Mouse (Mus musculus) liver, adult 2 months (tissue): ENCODE measurements around the gene Apoe.

ENCODE experiments used
- CTCF ChIP-seq: fragments of 200-500 bp; IDR thresholded peaks from 2 replicates; pipeline ENCODE4 v1.5.1; 2011; ENCODE audit warnings: low read depth, low read length, control low read depth
- POLR2A ChIP-seq: fragments of 200-500 bp; IDR thresholded peaks from 2 replicates; pipeline ENCODE4 v1.6.1; 2011; ENCODE audit warnings: low read length, control low read depth; ENCODE audit not compliant: insufficient read depth; ENCODE audit errors: extremely low read depth

DNA sequence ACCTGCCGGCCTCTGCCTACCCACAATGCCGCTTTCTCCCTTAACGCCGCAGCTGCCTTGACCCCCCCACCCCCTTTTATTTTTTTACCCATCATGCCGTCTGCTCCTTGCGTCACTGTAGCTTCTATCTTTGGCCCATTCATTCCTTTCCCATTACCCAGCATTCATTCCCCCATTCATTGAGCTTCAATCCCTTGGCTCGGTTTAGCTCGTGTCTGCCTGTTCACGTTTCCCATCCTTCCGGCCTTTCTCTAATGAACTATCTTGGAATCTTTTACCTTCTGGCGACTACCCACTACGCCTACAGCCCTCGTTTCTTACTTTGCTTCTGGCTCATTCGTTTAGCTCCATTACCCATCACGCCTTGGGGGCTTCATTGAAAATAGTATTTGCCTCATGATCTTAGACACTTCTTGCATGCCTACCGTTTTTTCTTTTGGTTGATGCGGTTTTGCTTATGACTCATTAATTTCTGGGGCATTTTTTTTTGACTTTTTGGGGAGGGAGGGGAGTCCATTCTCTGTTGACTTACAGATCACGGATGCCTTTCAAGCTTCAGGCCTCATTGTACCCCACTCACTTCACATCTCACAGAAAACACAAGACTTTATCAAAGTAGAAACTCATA is 17.2 kb upstream of the Apoe start:
- no peak for TF ChIP-seq CTCF
- no peak for TF ChIP-seq POLR2A
